Comparison of ENCODE assay signal across 8 mouse cellular contexts in genomic region chr11:50210101-50210504, GRCm38 (mm10). TPM values are rescaled to one million over a fixed set of nuclear protein-coding genes. Genes with fewer than 3 reads are reported as not detected.
A peak's percentile ranks its signal among the peaks of the same experiment; 100 is the strongest.
DNase-seq lines count a peak whose midpoint lies in the region; ATAC-seq lines count a peak whose summit lies in the region.

No protein-coding gene starts in this region.

- DNase-seq in adrenal gland, adult 18-20 months (ENCODE audit: low spot score in 2 of 2): peak; percentile 72 to 74
- peak; percentile 90 for DNase-seq in embryo, embryonic 10 days (ENCODE audit: low spot score)
- peak; percentile 89 for DNase-seq in gastrocnemius, postnatal 10 days
- DNase-seq in induced T-regulatory cell, adult 2 months (ENCODE audit: low read depth): peak; percentile 96
- peak; percentile 87 to 96 for DNase-seq in left cerebral cortex, postnatal 14 days (ENCODE audit: low spot score in 2 of 2)
- DNase-seq in right cerebral cortex, postnatal 14 days: peak; percentile 87
- DNase-seq in urinary bladder, postnatal 25 days (ENCODE audit: low spot score): peak; percentile 74

- intact Hi-C loops in left cerebral cortex, postnatal 14 days (cut with DNase I): loop anchor here (2.0 kb wide), 1 partner anchor 15 kb away; no protein-coding TSS in a partner anchor

- peak; percentile 91 for ATAC-seq in megakaryocyte-erythroid progenitor cell, adult 5-6 weeks (replicated peaks; ENCODE audit: low FRiP score, low TSS enrichment, poor library complexity, severe bottlenecking)

RNA-seq across cellular contexts. Expression of gene Sqstm1, which starts 0.5 kb away (rescaled TPM):
- 100 to 1,000 TPM; 715 to 956 TPM for total RNA-seq in adrenal gland, adult 18-20 months (2021)
- total RNA-seq in gastrocnemius, postnatal 10 days (2021): 100 to 1,000 TPM; 196 to 231 TPM
- 100 to 1,000 TPM; 394 to 430 TPM for total RNA-seq in left cerebral cortex, postnatal 14 days (2021)
- total RNA-seq in megakaryocyte-erythroid progenitor cell, adult 5-6 weeks (2014; fragmentation: Nextera tagmentation): 69.3 and 129 TPM in 2 replicates
- 339 and 435 TPM in 2 replicates for total RNA-seq in megakaryocyte-erythroid progenitor cell, adult 5-6 weeks (2017)

RNA-seq across cellular contexts. Expression of gene Mgat4b, which starts 0.6 kb away (rescaled TPM):
- total RNA-seq in adrenal gland, adult 18-20 months (2021): 100 to 1,000 TPM in 1 of 2 experiments, 10 to 100 TPM in 1; 89.3 to 110 TPM
- total RNA-seq in gastrocnemius, postnatal 10 days (2021): 10 to 100 TPM; 31.2 to 35.0 TPM
- total RNA-seq in left cerebral cortex, postnatal 14 days (2021): 100 to 1,000 TPM in 1 of 2 experiments, 10 to 100 TPM in 1; 97.3 to 100 TPM
- 27.8 and 40.6 TPM in 2 replicates for total RNA-seq in megakaryocyte-erythroid progenitor cell, adult 5-6 weeks (2014; fragmentation: Nextera tagmentation)
- 11.1 and 14.5 TPM in 2 replicates for total RNA-seq in megakaryocyte-erythroid progenitor cell, adult 5-6 weeks (2017)

RNA-seq across cellular contexts. Expression of gene Ltc4s, which starts 28.3 kb away (rescaled TPM):
- total RNA-seq in adrenal gland, adult 18-20 months (2021): 10 to 100 TPM; 15.2 to 46.9 TPM
- 1 to 10 TPM; 2.3 to 3.9 TPM for total RNA-seq in gastrocnemius, postnatal 10 days (2021)
- 10 to 100 TPM; 11.4 to 11.6 TPM for total RNA-seq in left cerebral cortex, postnatal 14 days (2021)
- 3.1 and 3.4 TPM in 2 replicates for total RNA-seq in megakaryocyte-erythroid progenitor cell, adult 5-6 weeks (2014; fragmentation: Nextera tagmentation)
- 12.7 TPM in 1 of 2 replicates, not detected in the other for total RNA-seq in megakaryocyte-erythroid progenitor cell, adult 5-6 weeks (2017)

RNA-seq across cellular contexts. Expression of gene Mrnip, which starts 35.9 kb away (rescaled TPM):
- total RNA-seq in adrenal gland, adult 18-20 months (2021): 1 to 10 TPM; 4.4 to 5.3 TPM
- 1 to 10 TPM; 6.3 to 7.5 TPM for total RNA-seq in gastrocnemius, postnatal 10 days (2021)
- total RNA-seq in left cerebral cortex, postnatal 14 days (2021): 10 to 100 TPM; 15.1 to 18.1 TPM
- 10.5 and 15.8 TPM in 2 replicates for total RNA-seq in megakaryocyte-erythroid progenitor cell, adult 5-6 weeks (2014; fragmentation: Nextera tagmentation)
- total RNA-seq in megakaryocyte-erythroid progenitor cell, adult 5-6 weeks (2017): 9.9 and 17.8 TPM in 2 replicates

Comparison
In these comparisons a context has a peak if more than half of its experiments do, and no peak if none do; other contexts are left out.
1. Peak in every context shown above with its lines: DNase-seq and ATAC-seq.